Mouse (Mus musculus) ES-Bruce4 (cell line): ENCODE data around the gene Ppm1b.

Experiments used
- CTCF ChIP-seq: IDR thresholded peaks from one replicate; pipeline ENCODE4 v1.8.1; 2011; ENCODE audit warnings: low read depth, low read length
- EP300 ChIP-seq: IDR thresholded peaks from 2 replicates; pipeline ENCODE4 v1.6.1; 2011; ENCODE audit warnings: low read depth, low read length; ENCODE audit not compliant: insufficient read depth
- POLR2A ChIP-seq: IDR thresholded peaks from one replicate; pipeline ENCODE4 v1.8.1; 2011; ENCODE audit warnings: low read length; ENCODE audit not compliant: insufficient read depth

DNA sequence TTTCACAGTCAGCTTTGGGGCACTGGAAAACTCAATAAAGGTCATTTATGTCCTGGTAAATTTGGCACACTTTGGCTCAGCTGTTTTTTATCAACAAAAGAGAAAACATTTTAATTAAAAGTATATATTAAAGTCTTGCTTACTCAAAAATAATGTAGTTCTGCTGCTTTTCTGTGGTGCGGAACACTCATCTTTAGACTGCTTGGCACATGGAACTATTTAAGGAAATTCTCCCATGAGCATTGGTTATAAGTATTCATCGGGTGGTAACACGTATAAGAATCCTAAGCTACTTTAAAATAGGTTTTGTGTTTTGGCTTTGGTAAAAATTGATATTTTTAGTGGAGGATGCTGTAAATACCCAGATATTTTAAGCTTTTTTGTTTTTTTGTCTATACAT, 58.1 kb downstream of the Ppm1b start:
- no peak for TF ChIP-seq CTCF
- TF ChIP-seq POLR2A: no peak
- TF ChIP-seq EP300: no peak
